Mouse (Mus musculus) 3T3-L1 (cell line): ENCODE measurements around the gene Cryba2.
A peak's percentile ranks its signal among the peaks of the same experiment; 100 is the strongest.

Experiments used
- DNase-seq: peaks from one replicate; pipeline ENCODE4 v3.0.0-alpha.2; 2015; ENCODE audit warnings: low read depth, low spot score

Gene Cryba2

GRCm38 (mm10) chr1:74893134-74893855 is at the start of gene Cryba2:
TSS of gene Cryba2 (minus strand) at chr1:74893143.
- DNase-seq, result peak; percentile 65

GRCm38 (mm10) chr1:74941651-74942360 is 48.9 kb upstream of the Cryba2 start:
- no peak for DNase-seq

- DNase-seq, result peak; percentile 37
Observed at GRCm38 (mm10) chr1:74939762-74940161, 46.8 kb upstream of the Cryba2 start.

GRCm38 (mm10) chr1:74936221-74936830 is 43.4 kb upstream of the Cryba2 start:
- no peak for DNase-seq

- no peak for DNase-seq
Observed at GRCm38 (mm10) chr1:74935402-74935801, 42.5 kb upstream of the Cryba2 start, which contains the start of gene Cfap65. TSS of gene Cfap65 (minus strand) at chr1:74935599.

- no peak for DNase-seq
Observed at GRCm38 (mm10) chr1:74927621-74928296, 34.8 kb upstream of the Cryba2 start.

GRCm38 (mm10) chr1:74926721-74927120 is 33.8 kb upstream of the Cryba2 start:
- peak; percentile 68 for DNase-seq

GRCm38 (mm10) chr1:74924464-74924863 is 31.5 kb upstream of the Cryba2 start:
- DNase-seq, result peak; percentile 24

GRCm38 (mm10) chr1:74915706-74916105 is 22.8 kb upstream of the Cryba2 start:
- DNase-seq, result no peak

- DNase-seq, result no peak
Observed at GRCm38 (mm10) chr1:74902191-74902590, 9.2 kb upstream of the Cryba2 start.

- DNase-seq, result peak; percentile 58
Observed at GRCm38 (mm10) chr1:74901686-74902085, 8.7 kb upstream of the Cryba2 start.

GRCm38 (mm10) chr1:74900341-74901285 is 7.7 kb upstream of the Cryba2 start:
- no peak for DNase-seq

GRCm38 (mm10) chr1:74898656-74899431 is 5.9 kb upstream of the Cryba2 start:
- DNase-seq, result no peak

GRCm38 (mm10) chr1:74897976-74898375 is 5.0 kb upstream of the Cryba2 start:
- no peak for DNase-seq

- peak; percentile 76 for DNase-seq
Observed at GRCm38 (mm10) chr1:74894966-74895365, 2.0 kb upstream of the Cryba2 start.

- DNase-seq, result no peak
Observed at GRCm38 (mm10) chr1:74892351-74893133, 401 bp downstream of the Cryba2 start.

- DNase-seq, result peak; percentile 29
Observed at GRCm38 (mm10) chr1:74891513-74891912, 1.4 kb downstream of the Cryba2 start.

- no peak for DNase-seq
Observed at GRCm38 (mm10) chr1:74885369-74886042, 7.4 kb downstream of the Cryba2 start, which contains the start of gene Fev. TSS of gene Fev (minus strand) at chr1:74885419.
